Mouse (Mus musculus) gastrocnemius, postnatal 14 days (tissue): Measurements from ENCODE around the gene Rftn2. TPM values are rescaled to one million over a fixed set of nuclear protein-coding genes. Genes with fewer than 3 reads are reported as not detected.

Experiments used
- DNase-seq: peaks from one replicate; pipeline ENCODE4 v3.0.0; 2021; ENCODE audit warnings: mixed read lengths
- intact Hi-C: fragments of 180-260 bp; cut with DNase I; formaldehyde crosslinking; loops from one replicate; pipeline ENCODE4 v1.15.1; 2025; ENCODE audit warnings: low total_unique reads
- total RNA-seq, 2 experiments: library from RNA; stranded (reverse); gene quantifications; 2 replicates each; pipeline ENCODE4 v1.2.3; 2021

Gene Rftn2
- total RNA-seq, 2 experiments from 2014 or later = 8.8 to 9.2 TPM

- no peak for DNase-seq
- intact Hi-C loops = no loop called here
These were observed 46.5 kb downstream of the Rftn2 start for GRCm38 (mm10) chr1:55179917-55180566.

- no peak for DNase-seq
- intact Hi-C loops = no loop called here
These were observed 52.0 kb downstream of the Rftn2 start for GRCm38 (mm10) chr1:55174558-55175034.

- no peak for DNase-seq
- intact Hi-C loops = no loop called here
These were observed 52.6 kb downstream of the Rftn2 start for GRCm38 (mm10) chr1:55173720-55174557.

GRCm38 (mm10) chr1:55171361-55172325, 54.9 kb downstream of the Rftn2 start:
- no peak for DNase-seq
- intact Hi-C loops = no loop called here

GRCm38 (mm10) chr1:55168591-55168990, 58.0 kb downstream of the Rftn2 start:
- intact Hi-C loops = no loop called here
- DNase-seq = no peak

- no peak for DNase-seq
- intact Hi-C loops = no loop called here
These were observed 59.0 kb downstream of the Rftn2 start for GRCm38 (mm10) chr1:55167560-55167959.

GRCm38 (mm10) chr1:55164005-55164404, 62.6 kb downstream of the Rftn2 start:
- intact Hi-C loops = no loop called here
- no peak for DNase-seq

GRCm38 (mm10) chr1:55162781-55163180, 63.8 kb downstream of the Rftn2 start:
- DNase-seq = no peak
- intact Hi-C loops = no loop called here

GRCm38 (mm10) chr1:55161895-55162294, 64.7 kb downstream of the Rftn2 start:
- no peak for DNase-seq
- intact Hi-C loops = no loop called here

GRCm38 (mm10) chr1:55160831-55161638, 65.5 kb downstream of the Rftn2 start:
- DNase-seq = no peak
- intact Hi-C loops = no loop called here

- intact Hi-C loops = no loop called here
- DNase-seq = no peak
These were observed 66.4 kb downstream of the Rftn2 start for GRCm38 (mm10) chr1:55160218-55160617.

- no peak for DNase-seq
- intact Hi-C loops = no loop called here
These were observed 67.8 kb downstream of the Rftn2 start for GRCm38 (mm10) chr1:55158821-55159220.

- intact Hi-C loops = no loop called here
These were observed 68.4 kb downstream of the Rftn2 start for GRCm38 (mm10) chr1:55158211-55158610.

GRCm38 (mm10) chr1:55157329-55157728, 69.3 kb downstream of the Rftn2 start:
- no peak for DNase-seq
- intact Hi-C loops = no loop called here

More at GRCm38 (mm10) chr1:55158211-55158610, 68.4 kb downstream of the Rftn2 start:
- DNase-seq = no peak

- intact Hi-C loops = no loop called here
- DNase-seq = no peak
These were observed 81.0 kb downstream of the Rftn2 start for GRCm38 (mm10) chr1:55145556-55145955.

- DNase-seq = no peak
- intact Hi-C loops = no loop called here
These were observed 82.2 kb downstream of the Rftn2 start for GRCm38 (mm10) chr1:55144338-55144737.

GRCm38 (mm10) chr1:55135846-55136245, 90.7 kb downstream of the Rftn2 start:
- intact Hi-C loops = no loop called here
- no peak for DNase-seq

GRCm38 (mm10) chr1:55134301-55134700, 92.3 kb downstream of the Rftn2 start:
- no peak for DNase-seq
- intact Hi-C loops = no loop called here

- intact Hi-C loops = no loop called here
- no peak for DNase-seq
These were observed 93.4 kb downstream of the Rftn2 start for GRCm38 (mm10) chr1:55133173-55133572.
